Mouse (Mus musculus): ENCODE measurements around the gene 1700017D01Rik.

GRCm38 (mm10) chr19:11177464-11177863 lies 46.8 kb upstream of the 1700017D01Rik start:
- no peak for TF ChIP-seq MAFK (IDR thresholded peaks at IDR 0.05; ENCODE audit: insufficient read depth, low read depth, low read length)
- no peak for TF ChIP-seq HCFC1 (IDR thresholded peaks at IDR 0.05; ENCODE audit: borderline replicate concordance, insufficient read depth, low read length)
- no peak for TF ChIP-seq ZNF384 (IDR thresholded peaks at IDR 0.05; ENCODE audit: low read depth, low read length)
- TF ChIP-seq ZC3H11A (IDR thresholded peaks at IDR 0.05; ENCODE audit: borderline replicate concordance, low read depth, low read length), result no peak
- TF ChIP-seq CHD2 (IDR thresholded peaks at IDR 0.05; ENCODE audit: low read depth, low read length), result no peak

Measured in ES-E14 (cell line).